24 mouse cellular contexts compared by ENCODE assay signal in the genomic region with DNA sequence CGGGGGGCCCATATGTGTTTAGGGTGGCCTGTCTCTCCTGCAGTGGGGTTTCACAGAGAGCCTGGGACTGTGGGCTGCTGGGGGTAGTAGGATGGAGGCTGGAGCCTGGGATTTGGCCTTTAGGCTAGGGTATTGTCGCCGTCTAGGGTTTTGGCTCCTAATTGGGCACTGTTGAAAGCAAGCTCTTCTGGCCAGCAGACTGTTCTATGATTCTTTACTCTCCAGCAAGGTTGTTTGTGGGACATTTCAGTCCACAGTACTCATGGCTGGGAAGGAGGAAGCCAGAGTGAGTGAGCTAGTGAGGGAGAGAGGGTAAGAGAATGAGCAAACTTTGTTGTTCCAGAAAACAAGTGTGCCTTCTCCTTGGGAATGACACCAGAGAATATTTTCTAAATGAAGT. TPM values are rescaled to one million over a fixed set of nuclear protein-coding genes. Genes with fewer than 3 reads are reported as not detected.
DNase-seq lines count a peak whose midpoint lies in the region; ATAC-seq and TF ChIP-seq lines count a peak whose summit lies in the region.
"Had no signal": no experiment of that assay in that cellular context is flagged by ENCODE, and none has a peak within 500 bp of the region (broad histone marks: within the 10 kb centered on the region; RNA-seq: fewer than 3 reads in every experiment).

No protein-coding gene starts in this region.

- WGBS in heart, embryonic 11.5 days (ENCODE audit: insufficient replicate concordance): 83% methylated on average over 3 of the region's 3 CpGs
- 85% methylated on average over 3 of the region's 3 CpGs for WGBS in kidney, adult 2 months
- whole genome bisulfite sequencing in kidney, postnatal 0 days: 89% methylated on average over 3 of the region's 3 CpGs

- TF ChIP-seq POLR2A in kidney, adult 2 months (IDR thresholded peaks at IDR 0.05; ENCODE audit: low read depth, low read length): no peak

- ATAC-seq in heart, embryonic 11.5 days (replicated peaks; ENCODE audit: insufficient number of reproducible peaks, low FRiP score, low TSS enrichment): no peak
- ATAC-seq in kidney, postnatal 0 days (replicated peaks; ENCODE audit: low FRiP score, low read depth): no peak
- ATAC-seq: CD4-positive, CD25-positive, alpha-beta regulatory T cell, adult 4 months; forebrain, embryonic 13.5 days; forebrain, embryonic 16.5 days had no signal

- H3K4me3 ChIP-seq in heart, embryonic 11.5 days (ENCODE audit: low read depth, low read length): no peak overlapping the region
- H3K4me3 ChIP-seq in kidney, adult 2 months (ENCODE audit: insufficient read depth, low read depth, low read length): no peak overlapping the region
- H3K4me3 ChIP-seq in kidney, postnatal 0 days (replicated peaks; ENCODE audit: low read depth, low read length): no peak overlapping the region
- H3K4me3 ChIP-seq: forebrain, embryonic 10.5 days; forebrain, embryonic 13.5 days; heart, embryonic 13.5 days; hindbrain, embryonic 12.5 days; hindbrain, embryonic 15.5 days had no signal

- H3K36me3 ChIP-seq in heart, embryonic 11.5 days (ENCODE audit: control insufficient read depth, insufficient read depth, low read length): no peaks in the 10 kb centered on the region
- H3K36me3 ChIP-seq in kidney, adult 2 months (ENCODE audit: control insufficient read depth, insufficient read depth, low read length): no peaks in the 10 kb centered on the region
- no peaks in the 10 kb centered on the region for H3K36me3 ChIP-seq in kidney, postnatal 0 days (ENCODE audit: insufficient read depth, low read length)
- H3K36me3 ChIP-seq: forebrain, embryonic 10.5 days; heart, embryonic 13.5 days; hindbrain, embryonic 12.5 days; hindbrain, embryonic 15.5 days had no signal

- no peak for TF ChIP-seq CTCF in kidney, adult 2 months (conservative IDR thresholded peaks at IDR 0.05; ENCODE audit: insufficient read depth, insufficient read length, low read depth, low read length)
- no peak for TF ChIP-seq CTCF in kidney, postnatal 0 days (IDR thresholded peaks at IDR 0.05; ENCODE audit: low read depth)

- no peak overlapping the region for H3K27ac ChIP-seq in heart, embryonic 11.5 days (ENCODE audit: low read depth, low read length)
- 0 out of 2 replicates have a peak overlapping the region, but pooled peaks have one; percentile 19 for H3K27ac ChIP-seq in kidney, adult 2 months (ENCODE audit: insufficient read depth, low read depth, low read length)
- H3K27ac ChIP-seq in kidney, postnatal 0 days: peak overlapping the region; percentile 58
- H3K27ac ChIP-seq: forebrain, embryonic 10.5 days; forebrain, embryonic 13.5 days; heart, embryonic 13.5 days; hindbrain, embryonic 12.5 days; hindbrain, embryonic 15.5 days had no signal

- no peaks in the 10 kb centered on the region for H3K27me3 ChIP-seq in heart, embryonic 11.5 days (ENCODE audit: control insufficient read depth, insufficient read depth, low read length)
- H3K27me3 ChIP-seq in kidney, adult 2 months (replicated peaks; ENCODE audit: control insufficient read depth, insufficient read depth, low read length): no peaks in the 10 kb centered on the region
- H3K27me3 ChIP-seq in kidney, postnatal 0 days (ENCODE audit: insufficient read depth, low read length): no peaks in the 10 kb centered on the region
- H3K27me3 ChIP-seq: forebrain, embryonic 13.5 days; heart, embryonic 13.5 days; hindbrain, embryonic 12.5 days; hindbrain, embryonic 15.5 days had no signal

- DNase-seq in heart, adult 11 months: peak; percentile 93
- no peak for DNase-seq in kidney, adult 2 months
- DNase-seq in kidney, adult 11 months: no peak
- DNase-seq in kidney, postnatal 0 days (ENCODE audit: low spot score): no peak
- no peak for DNase-seq in kidney, postnatal 25 days
- peak; percentile 53 for DNase-seq in skeletal muscle tissue, adult 2 months (ENCODE audit: low read depth, low spot score)
- no peak for DNase-seq in embryo, embryonic 9.5 days (ENCODE audit: extremely low spot score)
- DNase-seq: adrenal gland, adult 2 months; adrenal gland, postnatal 14 days; cerebellum, adult 11-12 months; cerebellum, adult 8-10 months; cerebellum, postnatal 10 days; cerebellum, postnatal 36 days; embryo, embryonic 11 days; gastrocnemius, postnatal 10 days; gastrocnemius, postnatal 36 days had no signal

- H3K9me3 ChIP-seq in heart, embryonic 11.5 days (replicated peaks; ENCODE audit: control insufficient read depth, low read length): no peaks in the 10 kb centered on the region
- no peaks in the 10 kb centered on the region for H3K9me3 ChIP-seq in kidney, postnatal 0 days (replicated peaks; ENCODE audit: low read length)
- H3K9me3 ChIP-seq: forebrain, embryonic 10.5 days; forebrain, embryonic 13.5 days; heart, embryonic 13.5 days; hindbrain, embryonic 12.5 days; hindbrain, embryonic 15.5 days had no signal

- H3K4me2 ChIP-seq in heart, embryonic 11.5 days: no peak overlapping the region
- no peak overlapping the region for H3K4me2 ChIP-seq in kidney, postnatal 0 days (ENCODE audit: low read length)
- H3K4me2 ChIP-seq: forebrain, embryonic 13.5 days; heart, embryonic 13.5 days; hindbrain, embryonic 12.5 days; hindbrain, embryonic 15.5 days had no signal

- H3K9ac ChIP-seq in heart, embryonic 11.5 days (ENCODE audit: low read depth, low read length): no peak overlapping the region
- no peak overlapping the region for H3K9ac ChIP-seq in kidney, postnatal 0 days (ENCODE audit: low read depth, low read length)
- H3K9ac ChIP-seq: forebrain, embryonic 13.5 days; heart, embryonic 13.5 days; hindbrain, embryonic 12.5 days; hindbrain, embryonic 15.5 days had no signal

- H3K4me1 ChIP-seq in heart, embryonic 11.5 days (ENCODE audit: control insufficient read depth, insufficient read depth, low read length): no peaks in the 10 kb centered on the region
- no peaks in the 10 kb centered on the region for H3K4me1 ChIP-seq in kidney, adult 2 months (ENCODE audit: control insufficient read depth, insufficient read depth, low read length)
- 0 out of 2 replicates have a peak, but pooled peaks cover 3% of the 10 kb centered on the region for H3K4me1 ChIP-seq in kidney, postnatal 0 days (replicated peaks; ENCODE audit: insufficient read depth, low read length)
- H3K4me1 ChIP-seq: forebrain, embryonic 13.5 days; heart, embryonic 13.5 days; hindbrain, embryonic 12.5 days; hindbrain, embryonic 15.5 days had no signal

RNA-seq across cellular contexts. Expression of a gene that starts 29.7 kb away (rescaled TPM):
- polyA plus RNA-seq in heart, embryonic 11.5 days (2014; fragmentation: Nextera tagmentation; extraction: Ambion mirVana): 13.2 and 13.7 TPM in 2 replicates
- polyA plus RNA-seq in kidney, adult 2 months (2012; rRNA removed): 18.0 and 22.7 TPM in 2 replicates
- 29.2 and 34.8 TPM in 2 replicates for polyA plus RNA-seq in kidney, postnatal 0 days (2015; fragmentation: Nextera tagmentation; extraction: Ambion mirVana)

Comparison
In these comparisons a context has a peak if more than half of its experiments do, and no peak if none do; other contexts are left out.
1. DNase-seq: peak in heart, adult 11 months (single experiment) and skeletal muscle tissue, adult 2 months (single experiment); none in kidney, adult 2 months (single experiment), kidney, adult 11 months (single experiment), kidney, postnatal 0 days (single experiment), kidney, postnatal 25 days (0 of 2) and embryo, embryonic 9.5 days (single experiment).